Mouse (Mus musculus): ENCODE measurements around the gene Dars2. TPM values are rescaled to one million over a fixed set of nuclear protein-coding genes. Genes with fewer than 3 reads are reported as not detected.

The Dars2 gene
- polyA plus RNA-seq, 1 experiment from 2014 or later, result 47.5 TPM

DNA sequence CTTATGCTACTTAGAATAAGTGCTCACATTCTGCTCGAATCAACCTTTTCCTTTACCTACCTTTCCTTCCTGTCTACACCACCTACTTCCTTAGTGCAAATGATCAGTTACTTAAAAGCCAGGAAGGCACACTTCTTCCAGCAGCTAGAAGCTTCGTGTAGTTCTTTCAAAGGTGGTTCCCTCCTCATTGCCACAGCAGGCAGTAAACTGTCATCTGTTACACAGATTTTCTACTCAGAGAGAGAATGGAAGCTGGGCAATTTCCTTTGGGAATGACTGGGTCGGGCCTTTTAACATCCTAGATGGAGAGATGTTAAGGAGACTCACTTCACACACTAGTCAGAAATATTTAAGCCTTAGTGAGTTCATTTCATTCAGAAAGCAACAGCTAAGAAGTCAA is 64.9 kb downstream of the Dars2 start:
- Histone ChIP-seq H3K4me2 (ENCODE audit: low read depth, low read length) (no peak overlapping the region), H3K9ac (ENCODE audit: low read depth, low read length) (no peak overlapping the region), H3K36me3 (ENCODE audit: control insufficient read depth, insufficient read depth, low read length) (no peaks in the 10 kb centered on the region), H3K4me3 (ENCODE audit: low read length) (no peak overlapping the region), H3K27me3 (replicated peaks; ENCODE audit: control insufficient read depth, insufficient read depth, low read length) (no peaks in the 10 kb centered on the region), H3K27ac (ENCODE audit: low read length) (no peak overlapping the region), H3K9me3 (ENCODE audit: control insufficient read depth, low read length) (no peaks in the 10 kb centered on the region), H3K4me1 (ENCODE audit: control insufficient read depth, insufficient read depth, low read length) (no peaks in the 10 kb centered on the region)
- no peak for ATAC-seq
- 74% methylated on average over 3 of the region's 3 CpGs for WGBS

GRCm38 (mm10) chr1:161004942-161005341 is 65.5 kb downstream of the Dars2 start:
- no peak overlapping the region for H3K4me3 ChIP-seq (ENCODE audit: low read length)
- 72% methylated on average over 4 of the region's 4 CpGs for WGBS
- H3K9me3 ChIP-seq (ENCODE audit: control insufficient read depth, low read length), result no peaks in the 10 kb centered on the region
- H3K4me1 ChIP-seq (ENCODE audit: control insufficient read depth, insufficient read depth, low read length), result no peaks in the 10 kb centered on the region
- H3K9ac ChIP-seq (ENCODE audit: low read depth, low read length), result no peak overlapping the region
- H3K4me2 ChIP-seq (ENCODE audit: low read depth, low read length), result no peak overlapping the region
- ATAC-seq, result no peak
- no peaks in the 10 kb centered on the region for H3K27me3 ChIP-seq (replicated peaks; ENCODE audit: control insufficient read depth, insufficient read depth, low read length)
- H3K27ac ChIP-seq (ENCODE audit: low read length), result no peak overlapping the region
- H3K36me3 ChIP-seq (ENCODE audit: control insufficient read depth, insufficient read depth, low read length), result no peaks in the 10 kb centered on the region

DNA sequence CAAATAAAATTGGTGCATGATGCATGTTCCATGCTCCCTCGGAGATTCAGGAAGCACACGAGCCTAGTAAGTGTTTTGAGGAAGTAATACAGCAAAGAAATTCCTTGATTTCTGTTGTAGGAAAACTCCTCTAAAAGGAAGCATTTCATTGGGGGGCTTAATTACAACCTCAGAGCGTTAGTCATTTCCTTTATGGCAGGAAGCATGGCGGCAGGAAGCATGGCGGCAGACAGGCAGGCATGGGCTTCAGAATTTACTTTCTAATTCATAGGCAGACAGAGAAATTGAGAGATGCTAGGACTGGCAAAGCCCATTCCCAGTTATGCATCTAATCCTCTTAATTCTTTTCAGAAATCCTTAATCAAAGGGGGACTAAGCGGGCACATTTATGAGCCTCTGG is 76.6 kb downstream of the Dars2 start:
- no peaks in the 10 kb centered on the region for H3K27me3 ChIP-seq (replicated peaks; ENCODE audit: control insufficient read depth, insufficient read depth, low read length)
- no peaks in the 10 kb centered on the region for H3K36me3 ChIP-seq (ENCODE audit: control insufficient read depth, insufficient read depth, low read length)
- no peak overlapping the region for H3K9ac ChIP-seq (ENCODE audit: low read depth, low read length)
- H3K4me2 ChIP-seq (ENCODE audit: low read depth, low read length), result no peak overlapping the region
- H3K27ac ChIP-seq (ENCODE audit: low read length), result no peak overlapping the region
- H3K9me3 ChIP-seq (ENCODE audit: control insufficient read depth, low read length), result no peaks in the 10 kb centered on the region
- WGBS, result 85% methylated on average over 6 of the region's 6 CpGs
- no peak overlapping the region for H3K4me3 ChIP-seq (ENCODE audit: low read length)
- no peaks in the 10 kb centered on the region for H3K4me1 ChIP-seq (ENCODE audit: control insufficient read depth, insufficient read depth, low read length)
- ATAC-seq, result no peak

Other genes starting within 250 kb of the Dars2 start
- 4.9 and 5.1 TPM in 2 replicates for gene Rc3h1, start 164.2 kb downstream of the Dars2 start, polyA plus RNA-seq (2015; fragmentation: Nextera tagmentation; extraction: Ambion mirVana)
- 5.4 and 16.6 TPM in 2 replicates for gene Serpinc1, start 92.1 kb downstream of the Dars2 start, polyA plus RNA-seq (2015; fragmentation: Nextera tagmentation; extraction: Ambion mirVana)
- gene Zbtb37, start 35.8 kb downstream of the Dars2 start, polyA plus RNA-seq (2015; fragmentation: Nextera tagmentation; extraction: Ambion mirVana), result 3.4 and 4.3 TPM in 2 replicates
- 21.0 and 26.1 TPM in 2 replicates for gene Cenpl, start 55 bp upstream of the Dars2 start, polyA plus RNA-seq (2015; fragmentation: Nextera tagmentation; extraction: Ambion mirVana)
- gene Klhl20, start 60.9 kb upstream of the Dars2 start, polyA plus RNA-seq (2015; fragmentation: Nextera tagmentation; extraction: Ambion mirVana), result 9.9 and 10.8 TPM in 2 replicates
- gene Ankrd45, start 72.0 kb upstream of the Dars2 start, polyA plus RNA-seq (2015; fragmentation: Nextera tagmentation; extraction: Ambion mirVana), result 0.70 and 0.81 TPM in 2 replicates
- not detected in 2 replicates for gene Tex50, start 88.7 kb upstream of the Dars2 start, polyA plus RNA-seq (2015; fragmentation: Nextera tagmentation; extraction: Ambion mirVana)
- gene Prdx6, start 180.6 kb upstream of the Dars2 start, polyA plus RNA-seq (2015; fragmentation: Nextera tagmentation; extraction: Ambion mirVana), result 488 and 543 TPM in 2 replicates

Data from intestine, embryonic 16.5 days (tissue).